In genomic region chr10:39536258-39536657, GRCm38 (mm10) we compare ENCODE assay signal across 8 mouse cellular contexts.
A peak's percentile ranks its signal among the peaks of the same experiment; 100 is the strongest.
DNase-seq lines count a peak whose midpoint lies in the region; ATAC-seq and TF ChIP-seq lines count a peak whose summit lies in the region.

No protein-coding gene starts in this region.

- peak; percentile 30 for TF ChIP-seq CTCF in layer of hippocampus, adult 2 months (conservative IDR thresholded peaks at IDR 0.05)
- TF ChIP-seq CTCF in forebrain, postnatal 0 days (IDR thresholded peaks at IDR 0.05; ENCODE audit: low read depth) = no peak
- TF ChIP-seq CTCF in kidney, adult 2 months (conservative IDR thresholded peaks at IDR 0.05; ENCODE audit: insufficient read depth, insufficient read length, low read depth, low read length) = no peak; the same call in 1 of the 2 replicates

- peaks cover 12% of the 10 kb centered on the region for H3K4me1 ChIP-seq in forebrain, postnatal 0 days (ENCODE audit: insufficient read depth)
- peaks cover 28% of the 10 kb centered on the region for H3K4me1 ChIP-seq in kidney, adult 2 months (ENCODE audit: control insufficient read depth, insufficient read depth, low read length)
- peaks cover 37% of the 10 kb centered on the region for H3K4me1 ChIP-seq in midbrain, embryonic 16.5 days (ENCODE audit: control insufficient read depth, insufficient read depth, low read length)

- H3K36me3 ChIP-seq in forebrain, postnatal 0 days (ENCODE audit: insufficient read depth) = peaks cover 53% of the 10 kb centered on the region
- no peaks in the 10 kb centered on the region for H3K36me3 ChIP-seq in kidney, adult 2 months (ENCODE audit: control insufficient read depth, insufficient read depth, low read length)
- H3K36me3 ChIP-seq in midbrain, embryonic 16.5 days (ENCODE audit: control insufficient read depth, insufficient read depth, low read length) = no peaks in the 10 kb centered on the region; the same call in 1 of the 2 replicates

- H3K4me2 ChIP-seq in forebrain, postnatal 0 days (ENCODE audit: low read depth) = no peak overlapping the region
- H3K4me2 ChIP-seq in midbrain, embryonic 16.5 days (ENCODE audit: low read length) = no peak overlapping the region

- 35% methylated on average over 11 of the region's 11 CpGs for WGBS in forebrain, postnatal 0 days
- 58% methylated on average over 11 of the region's 11 CpGs for WGBS in kidney, adult 2 months
- 29% methylated on average over 11 of the region's 11 CpGs for WGBS in midbrain, embryonic 16.5 days

- peak in 1 of 2 experiments; percentile 50 for DNase-seq in layer of hippocampus, adult 2 months (ENCODE audit: low spot score in 2 of 2)
- no peak for DNase-seq in layer of hippocampus, postnatal 14 days (ENCODE audit: low spot score in 2 of 2)
- no peak for DNase-seq in forebrain, postnatal 0 days
- DNase-seq in kidney, adult 2 months = peak; percentile 74
- no peak for DNase-seq in spleen, postnatal 10 days (ENCODE audit: low spot score in 2 of 2)
- DNase-seq in embryo, embryonic 10.5 days (ENCODE audit: low spot score) = no peak
- no peak for DNase-seq in urinary bladder, postnatal 25 days (ENCODE audit: low spot score)

- no peak overlapping the region for H3K9ac ChIP-seq in forebrain, postnatal 0 days
- H3K9ac ChIP-seq in midbrain, embryonic 16.5 days (ENCODE audit: low read depth, low read length) = no peak overlapping the region

- H3K27me3 ChIP-seq in forebrain, postnatal 0 days (ENCODE audit: insufficient read depth, low read length) = no peaks in the 10 kb centered on the region
- no peaks in the 10 kb centered on the region for H3K27me3 ChIP-seq in kidney, adult 2 months (replicated peaks; ENCODE audit: control insufficient read depth, insufficient read depth, low read length)
- H3K27me3 ChIP-seq in midbrain, embryonic 16.5 days (ENCODE audit: control insufficient read depth, insufficient read depth, low read depth, low read length) = no peaks in the 10 kb centered on the region

- no peak for TF ChIP-seq POLR2A in kidney, adult 2 months (IDR thresholded peaks at IDR 0.05; ENCODE audit: low read depth, low read length)

- ATAC-seq in forebrain, postnatal 0 days = peak; percentile 12; the same call in 1 of the 2 replicates
- peak; percentile 10; the same call in 1 of the 2 replicates for ATAC-seq in midbrain, embryonic 16.5 days

- no peaks in the 10 kb centered on the region for H3K9me3 ChIP-seq in forebrain, postnatal 0 days (ENCODE audit: low read length)
- no peaks in the 10 kb centered on the region for H3K9me3 ChIP-seq in midbrain, embryonic 16.5 days (replicated peaks; ENCODE audit: control insufficient read depth, low read length, poor library complexity, severe bottlenecking)

- peak overlapping the region; percentile 82 for H3K27ac ChIP-seq in layer of hippocampus, adult 2 months
- no peak overlapping the region for H3K27ac ChIP-seq in forebrain, postnatal 0 days (ENCODE audit: low read depth, low read length)
- peak overlapping the region; percentile 48; the same call in 1 of the 2 replicates for H3K27ac ChIP-seq in kidney, adult 2 months (ENCODE audit: insufficient read depth, low read depth, low read length)
- H3K27ac ChIP-seq in midbrain, embryonic 16.5 days (ENCODE audit: low read length) = peak overlapping the region; percentile 50

- H3K4me3 ChIP-seq in layer of hippocampus, adult 2 months = no peak overlapping the region
- H3K4me3 ChIP-seq in forebrain, postnatal 0 days (ENCODE audit: low read depth, low read length) = no peak overlapping the region
- no peak overlapping the region for H3K4me3 ChIP-seq in kidney, adult 2 months (ENCODE audit: insufficient read depth, low read depth, low read length)
- H3K4me3 ChIP-seq in midbrain, embryonic 16.5 days (ENCODE audit: low read depth, low read length) = no peak overlapping the region
